Mouse (Mus musculus) megakaryocyte, embryonic 14.5 days (primary cell): ENCODE results near the gene P2ry10b. TPM values are rescaled to one million over a fixed set of nuclear protein-coding genes. Genes with fewer than 3 reads are reported as not detected.

ENCODE experiments used
- H3K27me3 ChIP-seq: replicated peaks from 2 replicates; pipeline ENCODE3; 2012; ENCODE audit warnings: inconsistent platforms
- H3K36me3 ChIP-seq: replicated peaks from 2 replicates; pipeline ENCODE3; 2012; ENCODE audit warnings: low read length, inconsistent platforms, mixed read lengths
- H3K4me1 ChIP-seq: 2 replicates; pipeline ENCODE4 v1.6.1; 2012; ENCODE audit warnings: inconsistent platforms
- H3K4me3 ChIP-seq: replicated peaks from 2 replicates; pipeline ENCODE3; 2012; ENCODE audit warnings: moderate library complexity, mild to moderate bottlenecking, inconsistent platforms
- H3K9me3 ChIP-seq: 2 replicates; pipeline ENCODE4 v1.6.1; 2012; ENCODE audit warnings: inconsistent platforms
- FLI1 ChIP-seq: IDR thresholded peaks from 2 replicates; pipeline ENCODE4 v1.6.1; 2012; ENCODE audit warnings: low read length, inconsistent platforms, mixed read lengths
- GATA1 ChIP-seq: IDR thresholded peaks from 3 replicates; pipeline ENCODE4 v1.6.1; 2012; ENCODE audit warnings: mixed read lengths, low read length, inconsistent platforms, borderline replicate concordance
- polyA plus RNA-seq: library from polyadenylated mRNA; stranded (reverse); fragments of >175 nt; gene quantifications from 2 replicates; pipeline ENCODE4 v1.2.3, GENCODE M21; 2012; ENCODE audit warnings: low replicate concordance; ENCODE audit not compliant: insufficient read depth

The P2ry10b gene
- polyA plus RNA-seq, 1 experiment = not detected

DNA sequence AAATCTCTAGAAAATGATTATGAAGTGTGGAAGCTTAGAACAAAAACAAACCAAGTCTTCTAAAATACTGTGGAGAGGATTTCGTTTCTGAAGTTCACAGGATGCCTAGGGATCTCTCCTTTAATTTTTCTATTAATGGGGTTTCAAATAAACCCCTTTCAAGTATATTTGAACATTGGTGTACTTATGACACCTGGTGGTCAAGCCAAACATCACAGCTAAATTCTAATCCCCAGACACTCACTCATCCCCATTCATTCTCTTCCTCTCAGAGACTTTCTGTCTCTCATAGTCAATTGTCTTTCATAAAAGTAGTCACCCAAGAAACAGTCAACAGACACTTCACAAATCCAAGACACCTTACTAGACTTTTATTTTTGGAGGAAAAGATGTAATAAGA, 19.6 kb downstream of the P2ry10b start:
- no peaks in the 10 kb centered on the region for H3K9me3 ChIP-seq
- TF ChIP-seq GATA1 (no peak), FLI1 (no peak)
- no peaks in the 10 kb centered on the region for H3K36me3 ChIP-seq
- no peaks in the 10 kb centered on the region for H3K27me3 ChIP-seq
- H3K4me3 ChIP-seq = no peak overlapping the region
- no peaks in the 10 kb centered on the region for H3K4me1 ChIP-seq

- no peaks in the 10 kb centered on the region for H3K4me1 ChIP-seq
- H3K27me3 ChIP-seq = no peaks in the 10 kb centered on the region
- TF ChIP-seq FLI1 (no peak), GATA1 (no peak)
- no peaks in the 10 kb centered on the region for H3K9me3 ChIP-seq
- H3K36me3 ChIP-seq = no peaks in the 10 kb centered on the region
- no peak overlapping the region for H3K4me3 ChIP-seq
Measured at GRCm38 (mm10) chrX:107169128-107169527, 20.4 kb downstream of the P2ry10b start.

DNA sequence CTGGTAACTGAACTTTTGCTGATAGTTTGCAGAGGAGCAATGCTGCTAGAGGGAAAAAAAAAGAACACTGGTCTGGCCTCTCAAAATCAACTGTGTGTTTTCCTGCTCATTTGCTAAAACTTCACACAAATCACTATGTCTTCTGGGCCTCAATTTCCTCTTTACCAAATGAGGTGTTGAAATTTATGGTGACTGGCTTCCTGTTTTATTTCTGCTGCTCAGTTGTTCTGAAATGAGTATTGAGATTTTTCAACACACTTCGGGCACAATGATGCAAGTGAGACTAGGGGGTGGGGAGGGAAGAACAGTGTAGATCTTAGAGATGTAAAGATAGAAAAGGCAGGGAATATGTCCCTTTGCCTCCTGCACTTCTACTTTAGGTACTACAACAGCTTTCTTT, 30.0 kb downstream of the P2ry10b start:
- Histone ChIP-seq H3K4me1 (no peaks in the 10 kb centered on the region; the same call in 1 of the 2 replicates), H3K9me3 (0 out of 2 replicates have a peak, but pooled peaks cover 6% of the 10 kb centered on the region), H3K36me3 (no peaks in the 10 kb centered on the region), H3K4me3 (no peak overlapping the region), H3K27me3 (no peaks in the 10 kb centered on the region)
- TF ChIP-seq GATA1 (no peak), FLI1 (no peak)

DNA sequence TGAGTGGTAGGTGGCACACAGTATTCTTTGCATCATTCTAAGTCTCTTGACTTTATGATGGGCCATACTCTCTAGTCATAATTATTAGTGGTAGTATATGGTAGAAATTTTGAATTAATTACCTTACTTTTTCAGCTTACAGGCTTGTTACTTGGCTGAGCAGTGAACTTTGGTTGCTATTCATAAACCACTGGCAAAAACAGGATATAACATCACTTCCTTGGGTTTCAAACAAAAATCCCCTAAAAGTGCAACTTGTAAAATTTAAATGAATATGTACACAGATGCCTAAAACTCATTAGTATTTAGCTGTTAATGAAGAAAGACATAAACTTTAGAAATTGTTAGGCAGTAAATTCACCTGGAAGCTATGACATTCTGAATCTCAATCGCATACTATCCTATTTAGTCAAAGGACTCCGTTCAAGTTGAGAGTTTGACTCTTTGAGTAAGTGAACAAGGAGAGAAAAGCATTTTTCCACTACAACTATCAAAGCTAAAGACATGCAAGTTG, 68.9 kb downstream of the P2ry10b start:
- Histone ChIP-seq H3K9me3 (no peaks in the 10 kb centered on the region), H3K27me3 (no peaks in the 10 kb centered on the region), H3K4me1 (no peaks in the 10 kb centered on the region), H3K4me3 (no peak overlapping the region), H3K36me3 (no peaks in the 10 kb centered on the region)
- TF ChIP-seq GATA1 = no peak
- TF ChIP-seq FLI1 = no peak

Other genes starting within 250 kb of the P2ry10b start
- 0.02 TPM in 1 of 2 replicates, not detected in the other for gene Lpar4, start 228.3 kb upstream of the P2ry10b start, polyA plus RNA-seq
- not detected in 2 replicates for gene P2ry10, start 60.4 kb upstream of the P2ry10b start, polyA plus RNA-seq
- gene Gpr174, start 107.0 kb downstream of the P2ry10b start, polyA plus RNA-seq = not detected in 2 replicates